Mouse (Mus musculus) brain, embryonic 14.5 days (tissue): Measurements from ENCODE around the gene Nfkbia.

Experiments used
- CTCF ChIP-seq: fragments of 200-500 bp; IDR thresholded peaks from 2 replicates; pipeline ENCODE4 v1.5.1; 2012; ENCODE audit warnings: inconsistent platforms, mild to moderate bottlenecking, moderate library complexity, borderline replicate concordance; ENCODE audit not compliant: insufficient read depth, insufficient read length; ENCODE audit errors: extremely low read depth
- POLR2A ChIP-seq: fragments of 200-500 bp; IDR thresholded peaks from 2 replicates; pipeline ENCODE4 v1.6.1; 2012; ENCODE audit warnings: mild to moderate bottlenecking, inconsistent platforms, borderline replicate concordance; ENCODE audit not compliant: poor library complexity, insufficient read depth, insufficient read length, severe bottlenecking; ENCODE audit errors: extremely low read depth

- no peak for TF ChIP-seq POLR2A
- peak; percentile 79 for TF ChIP-seq CTCF
Observed at GRCm38 (mm10) chr12:55495114-55495901, 2.9 kb upstream of the Nfkbia start.
